Mouse (Mus musculus): ENCODE results near the gene Hepacam.

Gene Hepacam

GRCm38 (mm10) chr9:37367301-37368080 is at the start of gene Hepacam:
TSS of gene Hepacam (plus strand) at chr9:37367351.
- no peak for DNase-seq (ENCODE audit: low spot score in 2 of 2)

- DNase-seq (ENCODE audit: low spot score in 2 of 2), result no peak
Observed at GRCm38 (mm10) chr9:37329456-37329855, 37.7 kb upstream of the Hepacam start.

- no peak for DNase-seq (ENCODE audit: low spot score in 2 of 2)
Observed at GRCm38 (mm10) chr9:37345406-37345805, 21.7 kb upstream of the Hepacam start.

DNA sequence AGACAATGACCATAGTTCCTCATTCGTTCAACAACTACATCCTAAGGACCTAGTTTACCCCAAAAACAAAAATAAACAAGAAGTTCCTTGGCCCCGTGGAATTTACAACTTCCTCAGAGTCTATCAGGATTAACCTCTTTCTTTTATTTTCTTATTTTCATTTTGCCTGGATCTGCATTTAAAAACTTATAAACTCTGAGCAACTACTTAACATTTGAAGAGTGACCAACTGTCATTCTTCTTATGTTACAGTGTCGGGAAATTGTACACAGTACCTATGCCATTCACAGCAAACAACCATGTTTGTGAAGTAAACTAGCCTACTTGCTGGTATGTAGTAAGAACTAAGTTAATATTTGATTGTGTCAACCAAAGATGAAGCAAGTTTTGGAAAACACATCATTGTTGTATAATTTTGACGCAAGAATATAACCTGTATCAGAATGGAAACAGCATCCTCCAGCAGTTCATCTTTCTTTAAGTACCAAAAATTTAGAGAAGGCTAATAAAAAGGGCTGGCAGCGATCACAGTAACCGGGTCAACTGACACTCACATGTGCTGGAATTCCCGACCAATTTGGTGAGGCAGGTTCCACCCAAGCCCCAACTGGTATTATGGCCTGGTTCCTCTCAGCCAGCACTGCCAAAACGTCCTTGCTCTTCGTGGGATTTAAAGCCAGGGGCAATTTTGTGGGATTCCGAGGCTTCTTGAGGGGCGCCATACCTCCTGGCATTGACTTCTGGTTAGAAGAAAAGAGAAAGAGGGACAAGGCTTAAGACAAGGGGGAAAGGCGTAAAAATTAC is 19.8 kb upstream of the Hepacam start:
- no peak for DNase-seq (ENCODE audit: low spot score in 2 of 2)

- DNase-seq (ENCODE audit: low spot score in 2 of 2), result peak; percentile 97 to 98
Observed at GRCm38 (mm10) chr9:37347988-37348642, 19.0 kb upstream of the Hepacam start, which contains the start of gene Ccdc15. TSS of gene Ccdc15 (minus strand) at chr9:37348432.

DNA sequence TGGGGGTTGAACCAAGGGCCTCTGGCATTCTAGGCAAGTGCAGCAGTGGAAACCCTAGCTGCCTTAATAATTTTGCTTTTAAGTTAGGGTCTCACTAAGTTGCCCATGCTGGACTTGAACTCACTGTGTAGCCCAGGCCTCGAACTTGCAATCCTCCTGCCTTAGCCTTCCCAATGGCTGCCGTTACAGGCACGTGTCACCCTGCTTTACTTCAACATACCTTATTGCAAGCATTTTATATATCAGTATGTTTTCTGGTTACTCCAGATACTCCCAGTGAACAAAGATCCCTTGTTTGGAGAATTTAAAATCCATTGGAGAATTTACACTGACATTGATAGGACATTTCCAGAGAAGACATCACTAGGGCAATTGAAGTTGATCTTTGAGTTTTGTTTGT is 18.1 kb upstream of the Hepacam start:
- DNase-seq (ENCODE audit: low spot score in 2 of 2), result no peak

DNA sequence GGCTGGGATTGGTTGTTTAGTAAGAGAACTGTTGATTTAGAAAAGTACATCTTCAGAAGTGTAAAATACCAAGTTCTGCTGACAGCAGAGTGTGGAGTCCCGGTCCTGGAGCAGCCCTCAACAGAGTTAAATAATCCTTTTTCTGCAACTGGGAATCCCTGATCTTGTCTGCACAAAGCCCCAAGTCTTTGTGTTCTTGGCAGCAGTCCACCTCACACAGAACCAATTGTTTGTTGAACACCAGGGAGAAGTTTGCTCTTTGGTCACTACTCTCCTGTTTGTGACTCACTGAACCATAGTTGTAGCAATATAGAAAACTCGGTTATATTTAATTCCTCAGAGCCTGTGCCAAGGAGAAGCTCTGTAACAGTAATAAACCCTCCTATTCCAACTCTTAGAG is 15.9 kb upstream of the Hepacam start:
- no peak for DNase-seq (ENCODE audit: low spot score in 2 of 2)

GRCm38 (mm10) chr9:37354485-37354884 is 12.7 kb upstream of the Hepacam start:
- no peak for DNase-seq (ENCODE audit: low spot score in 2 of 2)

DNA sequence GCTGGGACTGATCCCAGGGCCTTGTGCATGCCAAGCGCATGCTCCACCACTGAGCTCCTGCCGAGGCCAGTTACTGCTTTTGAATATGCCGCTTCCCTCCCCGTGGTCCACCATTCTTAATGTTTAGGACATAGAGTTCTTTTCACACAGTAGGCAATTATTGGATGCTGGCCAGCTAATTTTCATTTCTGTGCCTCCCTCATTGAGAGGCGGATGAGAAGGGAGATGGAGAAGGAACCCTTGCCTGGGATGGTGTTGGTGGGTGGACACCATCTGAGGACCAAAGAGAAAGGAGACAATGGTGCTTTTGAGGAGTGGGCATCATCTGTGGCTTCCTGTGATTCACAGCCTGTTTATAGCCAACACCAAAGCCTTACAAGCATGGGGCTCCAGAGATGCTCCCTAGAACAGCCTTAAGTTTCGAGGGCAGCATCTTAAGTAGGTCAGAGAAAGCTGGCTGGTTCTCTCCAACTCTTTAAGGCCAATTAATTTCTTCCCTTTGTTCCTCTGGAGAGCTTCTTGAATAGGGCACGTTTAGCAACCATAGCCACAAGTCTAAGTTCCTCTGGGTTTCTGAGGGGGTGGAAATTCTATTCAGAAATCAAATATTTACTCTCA is 8.3 kb upstream of the Hepacam start:
- DNase-seq (ENCODE audit: low spot score in 2 of 2), result no peak

- no peak for DNase-seq (ENCODE audit: low spot score in 2 of 2)
Observed at GRCm38 (mm10) chr9:37359331-37360220, 7.6 kb upstream of the Hepacam start.

GRCm38 (mm10) chr9:37362084-37362483 is 5.1 kb upstream of the Hepacam start:
- DNase-seq (ENCODE audit: low spot score in 2 of 2), result no peak

DNA sequence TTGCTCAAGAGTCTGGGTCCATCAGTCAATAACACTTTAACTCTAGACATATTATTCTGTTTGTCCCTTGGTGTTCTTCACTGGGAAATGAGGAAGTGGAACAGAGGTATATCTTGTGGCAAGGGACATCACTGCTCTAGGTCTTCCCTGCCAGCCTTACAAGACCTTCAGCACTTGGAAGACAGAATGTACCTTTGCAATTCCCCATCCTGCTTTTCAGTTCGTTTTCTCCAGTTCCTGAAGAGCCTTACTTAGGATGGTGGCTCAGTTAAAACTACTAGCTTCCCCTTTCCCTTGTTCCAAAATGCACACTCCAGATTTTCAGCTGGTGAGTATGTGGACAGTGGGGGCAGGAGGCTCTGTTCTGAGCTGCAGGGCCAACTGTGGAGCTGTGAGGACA is 4.3 kb upstream of the Hepacam start:
- no peak for DNase-seq (ENCODE audit: low spot score in 2 of 2)

- no peak for DNase-seq (ENCODE audit: low spot score in 2 of 2)
Observed at GRCm38 (mm10) chr9:37363551-37363950, 3.6 kb upstream of the Hepacam start.

DNA sequence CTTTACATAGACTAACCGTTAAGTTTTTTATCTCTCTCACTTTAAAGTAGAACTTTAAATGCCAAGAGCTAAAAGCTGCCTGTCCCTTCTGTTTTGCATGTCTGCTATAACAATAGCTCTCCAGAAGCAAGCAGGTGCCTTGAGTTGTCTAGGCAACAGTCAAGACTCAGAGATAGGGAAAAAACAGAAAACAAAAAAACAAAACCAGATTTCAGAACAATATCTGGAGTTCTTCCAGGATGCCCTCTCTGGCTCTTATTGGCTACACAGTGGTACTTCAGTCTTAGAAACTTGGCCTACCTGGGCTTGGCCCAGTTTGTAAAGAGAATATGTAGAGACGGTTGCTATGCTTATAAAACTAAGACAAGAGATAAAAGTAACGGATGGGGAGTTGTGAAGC is 2.8 kb upstream of the Hepacam start:
- DNase-seq (ENCODE audit: low spot score in 2 of 2), result no peak

GRCm38 (mm10) chr9:37365706-37366105 is 1.4 kb upstream of the Hepacam start:
- no peak for DNase-seq (ENCODE audit: low spot score in 2 of 2)

- DNase-seq (ENCODE audit: low spot score in 2 of 2), result no peak
Observed at GRCm38 (mm10) chr9:37368081-37368830, 1.1 kb downstream of the Hepacam start.

DNA sequence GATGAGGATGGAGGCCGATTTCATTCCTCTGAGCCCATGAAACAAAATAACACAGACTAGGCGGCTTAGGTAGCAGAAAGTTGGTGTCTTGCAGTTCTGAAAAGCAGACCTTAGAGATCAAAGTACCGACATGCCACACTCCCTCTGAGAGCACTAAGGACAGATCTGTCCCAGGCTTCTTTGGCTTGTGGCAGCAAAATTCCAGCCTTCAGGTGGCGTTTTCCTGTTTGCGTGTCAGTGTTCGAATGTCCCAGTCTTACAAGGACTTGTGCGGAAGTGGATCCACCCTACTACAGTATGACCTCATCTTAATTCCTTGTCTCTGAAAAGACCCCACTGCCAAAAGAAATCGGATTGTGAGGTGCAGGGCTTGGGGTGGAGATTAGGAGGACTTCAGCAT is 1.7 kb downstream of the Hepacam start:
- DNase-seq (ENCODE audit: low spot score in 2 of 2), result no peak

DNA sequence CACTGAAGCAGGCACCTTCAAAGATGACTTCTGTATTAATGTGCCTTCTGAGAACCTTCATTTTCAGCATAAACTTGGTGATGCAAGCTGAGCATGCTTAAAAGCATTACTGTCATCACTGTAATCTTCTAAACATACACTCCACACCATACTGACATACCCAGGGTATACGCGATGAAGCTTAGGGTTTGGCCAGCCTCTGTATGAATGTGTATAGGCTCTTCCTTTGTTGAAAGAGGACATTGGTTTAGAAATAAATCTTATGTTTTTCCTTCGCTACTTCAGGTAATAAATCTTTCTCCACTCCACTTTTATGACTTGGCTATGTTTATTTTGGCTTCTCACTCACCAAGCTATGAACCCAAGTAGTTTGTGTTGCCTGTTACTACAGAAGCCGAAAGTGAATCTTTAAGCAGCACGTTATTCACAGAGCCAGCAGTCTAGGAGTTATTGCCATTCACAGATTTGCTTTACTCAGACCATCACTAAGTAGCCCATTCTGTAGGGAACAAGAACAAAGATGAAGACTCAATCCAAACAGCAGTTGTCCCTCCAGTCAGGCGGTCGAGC is 4.2 kb downstream of the Hepacam start:
- DNase-seq (ENCODE audit: low spot score in 2 of 2), result no peak

DNA sequence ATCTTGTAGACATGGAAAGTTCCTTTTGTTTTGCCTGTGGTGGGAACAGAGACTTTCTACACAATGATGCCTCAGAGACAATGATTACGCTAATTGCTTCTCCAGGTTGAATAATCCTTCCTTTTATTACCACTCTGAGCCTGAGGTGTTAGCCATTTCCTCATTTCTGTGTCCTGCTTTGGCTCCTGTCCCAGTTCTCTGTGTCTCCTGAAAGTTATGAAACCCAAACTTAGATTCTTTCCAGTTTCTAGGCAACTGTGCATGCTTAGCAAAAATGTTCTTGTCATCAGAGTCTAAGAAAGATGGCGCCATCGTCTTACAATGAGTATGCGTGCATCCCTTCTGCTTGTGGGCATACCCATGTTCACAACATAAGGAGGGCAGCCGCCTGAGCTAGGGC is 8.6 kb downstream of the Hepacam start:
- no peak for DNase-seq (ENCODE audit: low spot score in 2 of 2)

- DNase-seq (ENCODE audit: low spot score in 2 of 2), result no peak
Observed at GRCm38 (mm10) chr9:37383161-37383560, 16.0 kb downstream of the Hepacam start.

Measured in natural killer cell, adult 2 months (primary cell).